Mouse (Mus musculus) large intestine, adult 2 months (tissue): ENCODE measurements around the gene Msrb2. TPM values are rescaled to one million over a fixed set of nuclear protein-coding genes. Genes with fewer than 3 reads are reported as not detected.

Source experiments
- DNase-seq: peaks from one replicate; pipeline ENCODE4 v3.0.0-alpha.2; 2012; ENCODE audit warnings: low read depth, low spot score
- WGBS: fragments of 180-500 bp; shearing (Covaris S2); methylation state at CpG from one replicate; pipeline ENCODE4 v1.1.7; 2018; 5-methylcytosine and 5-hydroxymethylcytosine counted together
- polyA plus RNA-seq: library from polyadenylated mRNA; depleted of rRNA; stranded (reverse); fragments of >200 nt; gene quantifications from 2 replicates; pipeline ENCODE4 v1.2.3, GENCODE M21; 2012; rRNA removed

Msrb2 gene
- 2.7 and 3.6 TPM in 2 replicates for polyA plus RNA-seq

- peak; percentile 54 for DNase-seq
Observed at GRCm38 (mm10) chr2:19371390-19372158, at the start of gene Msrb2. TSS of gene Msrb2 (plus strand) at chr2:19371440.

DNA sequence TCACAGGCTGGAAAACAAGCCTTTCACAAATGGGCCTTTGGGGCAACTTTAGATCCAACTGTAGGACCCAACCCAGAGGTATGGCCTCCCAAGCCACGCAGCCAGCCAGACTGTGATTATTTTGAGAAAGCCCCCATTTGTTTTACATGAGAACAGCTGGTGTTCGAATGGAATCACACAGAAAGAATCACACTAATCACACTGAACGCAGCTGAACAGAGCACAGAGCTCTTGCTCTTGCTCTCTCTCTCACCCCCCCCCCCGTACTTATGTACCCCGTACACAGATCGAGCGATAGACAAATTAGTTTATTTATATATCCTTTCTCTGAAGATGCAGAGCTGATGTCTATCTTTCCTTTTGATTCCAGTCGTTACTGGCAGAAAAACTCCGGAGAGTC is 48.8 kb upstream of the Msrb2 start:
- WGBS = 81% methylated on average over 9 of the region's 9 CpGs

More at GRCm38 (mm10) chr2:19371390-19372158, at the start of gene Msrb2:
- WGBS = under 1% methylated on average over 31 of the region's 39 CpGs

DNA sequence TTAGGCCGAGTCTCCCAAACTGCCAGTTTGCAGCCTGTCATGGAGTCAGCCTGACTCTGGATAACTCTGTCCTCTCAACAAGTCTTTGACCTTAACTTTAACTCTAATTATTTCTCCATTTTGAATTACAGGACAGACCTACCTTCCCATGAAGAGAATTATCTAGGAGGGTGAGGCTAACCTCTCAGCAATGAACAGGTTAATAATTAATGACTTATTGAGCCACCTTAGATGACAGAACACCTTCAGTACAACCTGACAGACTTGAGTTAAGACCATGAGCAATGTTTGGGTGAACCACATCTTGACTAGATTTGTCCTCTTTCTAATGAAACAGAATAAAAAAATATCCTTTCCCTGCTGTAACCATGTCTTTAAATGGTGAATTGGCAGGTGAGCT is 44.9 kb upstream of the Msrb2 start:
- no peak for DNase-seq
- WGBS = 93% methylated on average over 1 of the region's 1 CpGs

More for the DNA sequence above, 48.8 kb upstream of the Msrb2 start:
- DNase-seq = no peak

GRCm38 (mm10) chr2:19327811-19328210 is 43.4 kb upstream of the Msrb2 start:
- DNase-seq = no peak
- 37% methylated on average over 4 of the region's 4 CpGs for WGBS

DNA sequence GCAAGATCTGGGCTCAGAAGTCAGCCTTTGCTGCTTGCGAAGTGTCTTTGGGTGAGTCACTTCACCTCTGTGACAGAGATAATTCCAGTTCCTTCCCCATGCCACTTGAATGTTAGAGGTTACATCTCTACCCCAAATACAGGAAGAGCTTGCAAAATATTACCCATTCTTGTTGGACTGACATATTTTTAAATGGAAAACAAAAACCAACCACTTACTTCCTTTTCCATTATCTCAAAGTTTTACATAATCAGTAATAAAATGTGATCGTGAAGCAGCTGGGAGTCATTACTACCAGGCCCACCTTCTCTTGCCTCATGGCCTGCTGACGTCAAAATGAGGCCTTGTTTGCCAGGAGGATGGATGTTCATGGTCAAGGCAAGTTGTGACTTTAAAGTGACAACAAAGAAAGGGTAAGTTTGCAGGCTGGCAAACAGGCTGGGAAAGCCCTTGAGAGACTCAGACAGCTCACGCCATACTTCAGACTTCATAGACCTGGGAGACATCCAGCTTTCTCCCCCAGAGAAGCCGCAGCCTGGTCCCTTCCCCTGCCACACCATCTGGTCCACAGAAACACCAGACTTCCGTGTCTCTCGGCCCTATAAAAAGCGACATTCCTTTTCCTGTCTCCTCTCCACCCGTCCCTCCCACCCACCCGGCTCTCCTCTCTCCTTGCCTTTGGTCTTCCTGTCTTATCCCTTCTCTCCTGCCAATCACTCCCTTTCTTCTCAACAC is 27.2 kb upstream of the Msrb2 start:
- 22% methylated on average over 10 of the region's 10 CpGs for WGBS
- no peak for DNase-seq

GRCm38 (mm10) chr2:19344636-19345413 is 26.4 kb upstream of the Msrb2 start:
- WGBS = 23% methylated on average over 20 of the region's 20 CpGs
- peak; percentile 67 for DNase-seq

DNA sequence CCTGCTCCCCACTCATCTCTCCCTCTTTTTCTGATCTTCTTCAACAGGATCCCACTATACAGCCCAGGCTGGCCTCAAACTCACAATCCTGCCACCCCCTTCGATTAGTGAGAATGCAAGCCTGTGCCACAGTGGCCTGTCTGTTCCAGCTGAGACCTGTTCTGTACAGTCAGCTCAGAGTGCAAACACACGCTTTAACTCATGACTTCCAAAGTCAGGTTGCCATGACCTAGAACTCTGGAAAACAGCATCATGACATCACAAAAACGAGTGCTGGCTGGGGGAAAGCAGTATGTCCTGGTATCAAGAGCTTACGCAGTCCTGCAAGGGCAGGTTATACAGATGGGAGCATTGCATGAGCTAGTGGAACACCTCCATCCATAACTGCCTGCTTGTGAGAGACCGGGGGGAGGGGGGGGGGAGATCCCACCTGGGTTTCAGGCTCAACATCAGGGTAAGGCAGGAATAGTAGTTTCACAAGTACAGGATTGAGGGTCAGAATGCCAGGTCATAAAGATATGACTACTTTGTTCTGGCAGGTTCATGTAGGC is 25.8 kb upstream of the Msrb2 start:
- no peak for DNase-seq
- 71% methylated on average over 5 of the region's 5 CpGs for WGBS

DNA sequence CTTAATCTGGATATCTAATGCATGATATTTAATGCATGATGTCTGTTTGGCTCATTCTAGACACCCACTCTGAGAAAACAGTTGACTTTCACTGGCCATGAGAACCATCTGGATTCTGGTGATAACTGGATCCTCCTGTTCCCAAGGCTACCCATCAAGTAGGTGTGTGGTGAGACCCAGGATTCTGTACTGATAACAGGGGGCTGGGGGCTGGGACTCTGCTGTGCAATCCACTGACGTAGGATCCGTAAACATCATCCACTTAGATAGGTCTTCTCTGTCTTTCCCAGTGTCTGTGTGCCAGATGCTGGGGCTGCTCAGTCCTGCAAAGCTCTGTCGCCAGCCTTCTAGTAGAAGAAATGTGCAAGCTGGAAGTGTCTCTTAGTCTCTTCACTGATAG is 22.8 kb upstream of the Msrb2 start:
- no peak for DNase-seq
- WGBS = 80% methylated on average over 3 of the region's 3 CpGs

GRCm38 (mm10) chr2:19350167-19350566 is 21.1 kb upstream of the Msrb2 start:
- WGBS = 78% methylated on average over 5 of the region's 5 CpGs
- no peak for DNase-seq

GRCm38 (mm10) chr2:19351615-19352253 is 19.5 kb upstream of the Msrb2 start:
- 87% methylated on average over 1 of the region's 1 CpGs for WGBS
- DNase-seq = no peak

- DNase-seq = no peak
- WGBS = 78% methylated on average over 2 of the region's 2 CpGs
Observed at GRCm38 (mm10) chr2:19353158-19353557, 18.1 kb upstream of the Msrb2 start.

- WGBS = 70% methylated on average over 1 of the region's 1 CpGs
- no peak for DNase-seq
Observed at GRCm38 (mm10) chr2:19362880-19363279, 8.4 kb upstream of the Msrb2 start.

DNA sequence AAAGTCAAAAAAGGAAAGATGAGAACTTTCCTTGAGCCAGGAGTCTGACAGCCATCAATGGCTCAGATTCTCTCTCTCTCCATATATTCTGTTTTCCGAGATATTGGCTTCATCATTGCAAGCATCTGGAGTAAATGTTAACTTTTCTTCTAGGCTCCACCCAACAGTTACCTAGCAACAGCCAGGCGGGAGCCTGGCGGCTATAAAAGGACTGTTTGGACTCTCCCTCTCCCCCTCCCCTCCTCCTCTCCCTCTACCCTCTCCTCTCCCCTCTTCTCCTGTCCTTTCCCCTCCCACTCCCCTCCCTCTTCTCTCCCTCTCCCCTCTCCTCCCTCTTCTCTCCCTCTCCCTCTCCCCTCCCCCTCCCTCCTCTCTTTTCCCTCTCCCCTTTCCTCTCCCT is 4.8 kb upstream of the Msrb2 start:
- WGBS = 11% methylated on average over 3 of the region's 3 CpGs

GRCm38 (mm10) chr2:19367114-19367513 is 4.1 kb upstream of the Msrb2 start:
- 84% methylated on average over 11 of the region's 11 CpGs for WGBS
- no peak for DNase-seq

More for the DNA sequence above, 4.8 kb upstream of the Msrb2 start:
- no peak for DNase-seq

- DNase-seq = no peak
- 90% methylated on average over 7 of the region's 7 CpGs for WGBS
Observed at GRCm38 (mm10) chr2:19373695-19374094, 2.5 kb downstream of the Msrb2 start.

DNA sequence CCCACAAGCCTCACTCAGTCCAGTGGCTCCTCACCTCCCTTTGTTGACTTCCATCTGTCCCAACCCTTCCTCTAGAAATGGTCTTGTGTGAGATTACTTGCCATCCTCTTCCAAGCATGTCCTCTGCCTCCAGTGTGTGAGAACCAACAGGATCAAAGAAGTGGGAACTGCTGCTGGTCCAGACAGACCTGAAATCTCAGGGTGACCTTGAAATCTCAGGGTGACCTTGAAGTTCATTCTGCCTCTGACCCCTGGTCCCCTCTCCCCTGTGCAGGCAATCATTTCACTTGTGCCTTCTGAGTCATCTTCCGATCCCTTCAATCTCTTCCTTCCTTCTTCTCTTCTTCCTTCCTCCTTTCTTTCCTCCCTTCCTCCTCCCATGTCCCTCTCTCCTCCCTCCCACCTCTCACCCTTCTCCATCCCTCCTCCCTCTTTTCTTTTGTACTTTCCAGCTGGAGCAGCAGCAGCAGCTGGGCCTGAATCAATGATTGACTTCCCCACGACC is 9.3 kb downstream of the Msrb2 start:
- 63% methylated on average over 2 of the region's 2 CpGs for WGBS
- no peak for DNase-seq

- WGBS = 40% methylated on average over 2 of the region's 2 CpGs
- no peak for DNase-seq
Observed at GRCm38 (mm10) chr2:19380986-19381385, 9.7 kb downstream of the Msrb2 start.

DNA sequence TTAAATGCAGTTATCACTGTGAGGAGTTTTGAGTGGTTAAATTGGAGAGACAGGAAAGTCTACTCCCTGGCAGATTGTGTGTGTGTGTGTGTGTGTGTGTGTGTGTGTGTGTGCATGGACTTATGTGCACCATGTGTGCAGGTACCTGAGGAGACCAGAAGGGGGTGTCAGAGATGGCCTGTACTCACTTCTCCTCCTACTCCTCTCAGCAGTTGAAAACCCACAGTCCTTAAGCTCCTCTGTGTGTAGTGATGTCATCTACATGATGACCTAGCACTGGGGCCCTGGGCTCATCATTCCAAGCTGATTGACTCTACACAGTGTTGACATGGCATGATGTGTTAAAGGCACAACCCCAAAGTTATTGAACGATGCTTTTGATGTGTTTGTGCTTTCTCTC is 11.0 kb downstream of the Msrb2 start:
- no peak for DNase-seq
- WGBS = 86% methylated on average over 1 of the region's 1 CpGs

DNA sequence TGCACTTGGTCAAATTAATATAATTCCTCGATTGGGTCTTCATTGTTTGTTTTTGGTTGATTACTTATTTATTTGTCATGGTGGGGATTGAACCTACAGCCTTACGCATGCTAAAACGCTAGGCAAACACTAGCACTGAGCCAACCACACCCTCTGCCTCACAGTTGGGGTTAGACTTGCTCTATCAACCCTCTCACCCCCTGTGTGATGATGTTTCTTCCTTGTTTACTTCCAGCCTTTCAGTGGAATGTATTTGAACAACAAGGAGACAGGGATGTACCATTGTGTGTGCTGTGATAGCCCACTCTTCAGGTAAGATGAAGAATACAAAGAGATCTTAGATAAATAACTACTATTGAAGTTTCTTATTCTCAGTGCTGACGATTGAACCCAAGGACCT is 11.8 kb downstream of the Msrb2 start:
- 65% methylated on average over 4 of the region's 4 CpGs for WGBS
- no peak for DNase-seq
